Mouse (Mus musculus) erythroid progenitor cell, adult 5-6 weeks (primary cell): ENCODE results near the gene Alyref2. TPM values are rescaled to one million over a fixed set of nuclear protein-coding genes. Genes with fewer than 3 reads are reported as not detected.

Experiments used
- total RNA-seq, 2 experiments: library from RNA; stranded (forward) in 1 of 2; stranded (reverse) in 1 of 2; fragments of 150-400 nt in 1 of 2; fragments of 186-747, 209-891 nt in 1 of 2; gene quantifications; 2 replicates each; pipeline versions ENCODE4 v1.2.3 to v1.2.4; 2015 to 2017; ENCODE audit warnings: low replicate concordance in 2 of 2

Alyref2 gene
- total RNA-seq, 2 experiments from 2014 or later, result not detected

Other genes with a start within 250 kb of the Alyref2 start
- 19.7 and 20.5 TPM in 2 replicates for gene B4galt3, start 233.2 kb upstream of the Alyref2 start, total RNA-seq (2015; ENCODE audit: low replicate concordance)
- gene B4galt3, start 233.2 kb upstream of the Alyref2 start, total RNA-seq (2017; ENCODE audit: low replicate concordance), result 26.8 and 40.8 TPM in 2 replicates
- gene Ppox, start 222.3 kb upstream of the Alyref2 start, total RNA-seq (2015; ENCODE audit: low replicate concordance), result 739 and 765 TPM in 2 replicates
- gene Ppox, start 222.3 kb upstream of the Alyref2 start, total RNA-seq (2017; ENCODE audit: low replicate concordance), result 644 and 799 TPM in 2 replicates
- gene Usp21, start 215.5 kb upstream of the Alyref2 start, total RNA-seq (2015; ENCODE audit: low replicate concordance), result 39.0 and 64.9 TPM in 2 replicates
- gene Usp21, start 215.5 kb upstream of the Alyref2 start, total RNA-seq (2017; ENCODE audit: low replicate concordance), result 18.5 and 33.2 TPM in 2 replicates
- 26.8 and 39.3 TPM in 2 replicates for gene Ufc1, start 208.5 kb upstream of the Alyref2 start, total RNA-seq (2015; ENCODE audit: low replicate concordance)
- gene Ufc1, start 208.5 kb upstream of the Alyref2 start, total RNA-seq (2017; ENCODE audit: low replicate concordance), result 1.7 and 14.2 TPM in 2 replicates
- gene Dedd, start 174.3 kb upstream of the Alyref2 start, total RNA-seq (2015; ENCODE audit: low replicate concordance), result 13.4 and 28.8 TPM in 2 replicates
- gene Dedd, start 174.3 kb upstream of the Alyref2 start, total RNA-seq (2017; ENCODE audit: low replicate concordance), result 3.3 and 6.5 TPM in 2 replicates
- gene Nit1, start 157.8 kb upstream of the Alyref2 start, total RNA-seq (2015; ENCODE audit: low replicate concordance), result 6.7 and 10.8 TPM in 2 replicates
- gene Nit1, start 157.8 kb upstream of the Alyref2 start, total RNA-seq (2017; ENCODE audit: low replicate concordance), result 11.6 and 24.5 TPM in 2 replicates
- gene Pfdn2, start 157.8 kb upstream of the Alyref2 start, total RNA-seq (2015; ENCODE audit: low replicate concordance), result 10.1 and 22.0 TPM in 2 replicates
- gene Pfdn2, start 157.8 kb upstream of the Alyref2 start, total RNA-seq (2017; ENCODE audit: low replicate concordance), result 9.0 and 10.1 TPM in 2 replicates
- not detected in 2 replicates for gene Klhdc9, start 142.7 kb upstream of the Alyref2 start, total RNA-seq (2015; ENCODE audit: low replicate concordance)
- 3.3 TPM in 1 of 2 replicates, not detected in the other for gene Klhdc9, start 142.7 kb upstream of the Alyref2 start, total RNA-seq (2017; ENCODE audit: low replicate concordance)
- gene Nectin4, start 133.4 kb upstream of the Alyref2 start, total RNA-seq (2015; ENCODE audit: low replicate concordance), result not detected in 2 replicates
- 0.51 and 0.53 TPM in 2 replicates for gene Nectin4, start 133.4 kb upstream of the Alyref2 start, total RNA-seq (2017; ENCODE audit: low replicate concordance)
- gene Arhgap30, start 114.5 kb upstream of the Alyref2 start, total RNA-seq (2015; ENCODE audit: low replicate concordance), result 11.7 and 15.9 TPM in 2 replicates
- gene Arhgap30, start 114.5 kb upstream of the Alyref2 start, total RNA-seq (2017; ENCODE audit: low replicate concordance), result 16.7 and 22.9 TPM in 2 replicates
- 1.7 and 4.3 TPM in 2 replicates for gene Usf1, start 92.2 kb upstream of the Alyref2 start, total RNA-seq (2015; ENCODE audit: low replicate concordance)
- gene Usf1, start 92.2 kb upstream of the Alyref2 start, total RNA-seq (2017; ENCODE audit: low replicate concordance), result 5.0 and 9.1 TPM in 2 replicates
- gene Tstd1, start 84.6 kb upstream of the Alyref2 start, total RNA-seq (2015; ENCODE audit: low replicate concordance), result not detected in 2 replicates
- 0.90 TPM in 1 of 2 replicates, not detected in the other for gene Tstd1, start 84.6 kb upstream of the Alyref2 start, total RNA-seq (2017; ENCODE audit: low replicate concordance)
- gene F11r, start 65.9 kb upstream of the Alyref2 start, total RNA-seq (2015; ENCODE audit: low replicate concordance), result not detected in 2 replicates
- gene F11r, start 65.9 kb upstream of the Alyref2 start, total RNA-seq (2017; ENCODE audit: low replicate concordance), result not detected in 2 replicates
- gene Itln1, start 31.8 kb downstream of the Alyref2 start, total RNA-seq (2015; ENCODE audit: low replicate concordance), result not detected in 2 replicates
- not detected in 2 replicates for gene Itln1, start 31.8 kb downstream of the Alyref2 start, total RNA-seq (2017; ENCODE audit: low replicate concordance)
- gene Cd244a, start 55.7 kb downstream of the Alyref2 start, total RNA-seq (2015; ENCODE audit: low replicate concordance), result 1.8 and 4.6 TPM in 2 replicates
- gene Cd244a, start 55.7 kb downstream of the Alyref2 start, total RNA-seq (2017; ENCODE audit: low replicate concordance), result 2.2 TPM in 1 of 2 replicates, not detected in the other
- gene Ly9, start 103.9 kb downstream of the Alyref2 start, total RNA-seq (2015; ENCODE audit: low replicate concordance), result 9.2 and 14.4 TPM in 2 replicates
- gene Ly9, start 103.9 kb downstream of the Alyref2 start, total RNA-seq (2017; ENCODE audit: low replicate concordance), result 6.7 and 15.0 TPM in 2 replicates
- 6.8 and 7.5 TPM in 2 replicates for gene Slamf7, start 149.6 kb downstream of the Alyref2 start, total RNA-seq (2015; ENCODE audit: low replicate concordance)
- 4.7 and 16.6 TPM in 2 replicates for gene Slamf7, start 149.6 kb downstream of the Alyref2 start, total RNA-seq (2017; ENCODE audit: low replicate concordance)
- 36.5 and 53.0 TPM in 2 replicates for gene Cd48, start 178.5 kb downstream of the Alyref2 start, total RNA-seq (2015; ENCODE audit: low replicate concordance)
- 15.0 and 22.4 TPM in 2 replicates for gene Cd48, start 178.5 kb downstream of the Alyref2 start, total RNA-seq (2017; ENCODE audit: low replicate concordance)